Mouse (Mus musculus): Measurements from ENCODE around the gene Casq2.

Gene Casq2

GRCm38 (mm10) chr3:102193488-102194290, 107.5 kb downstream of the Casq2 start:
- no peak for DNase-seq (ENCODE audit: low spot score in 2 of 2)

- DNase-seq (ENCODE audit: low spot score in 2 of 2) = no peak
Measured at GRCm38 (mm10) chr3:102194291-102195051, 108.3 kb downstream of the Casq2 start.

GRCm38 (mm10) chr3:102195762-102196161, 109.5 kb downstream of the Casq2 start:
- DNase-seq (ENCODE audit: low spot score in 2 of 2) = no peak
